Mouse (Mus musculus): ENCODE data around the gene Trim63. TPM values are rescaled to one million over a fixed set of nuclear protein-coding genes. Genes with fewer than 3 reads are reported as not detected.
"Not testable (repeated sequence)": the region's sequence is repeated elsewhere in the genome, so short reads cannot be mapped to it uniquely, and the experiment has no call there.

The Trim63 gene
- 0.16 TPM in 1 of 2 replicates, not detected in the other for polyA plus RNA-seq (2015; fragmentation: Nextera tagmentation; extraction: Ambion mirVana)

- no peak within 1 kb of the TSS for H3K4me2 ChIP-seq
- no peaks in the 10 kb centered on the region for H3K4me1 ChIP-seq
- no peak within 1 kb of the TSS for H3K9ac ChIP-seq
- WGBS, result 47% methylated on average over 11 of the region's 11 CpGs
- no peaks in the 10 kb centered on the region for H3K9me3 ChIP-seq (replicated peaks)
- H3K27ac ChIP-seq, result no peak within 1 kb of the TSS
- H3K4me3 ChIP-seq, result no peak within 1 kb of the TSS
- H3K36me3 ChIP-seq (ENCODE audit: poor library complexity, severe bottlenecking), result no peaks in the 10 kb centered on the region
- no peak for ATAC-seq
- no peaks in the 10 kb centered on the region for H3K27me3 ChIP-seq
These were observed at the start of gene Trim63 for GRCm38 (mm10) chr4:134314876-134315275. Gene Trim63, plus strand, starts transcription at chr4:134315120.

GRCm38 (mm10) chr4:134265860-134266585 lies 48.9 kb upstream of the Trim63 start:
- no peaks in the 10 kb centered on the region for H3K4me1 ChIP-seq
- H3K4me2 ChIP-seq, result no peak overlapping the region
- no peaks in the 10 kb centered on the region for H3K36me3 ChIP-seq (ENCODE audit: poor library complexity, severe bottlenecking)
- ATAC-seq, result no peak
- H3K9me3 ChIP-seq (replicated peaks), result no peaks in the 10 kb centered on the region
- no peaks in the 10 kb centered on the region for H3K27me3 ChIP-seq
- WGBS, result 67% methylated on average over 9 of the region's 9 CpGs
- H3K4me3 ChIP-seq, result no peak overlapping the region
- H3K9ac ChIP-seq, result no peak overlapping the region
- no peak overlapping the region for H3K27ac ChIP-seq

GRCm38 (mm10) chr4:134268102-134268655 lies 46.7 kb upstream of the Trim63 start:
- no peak overlapping the region for H3K27ac ChIP-seq
- H3K4me2 ChIP-seq, result no peak overlapping the region
- 87% methylated on average over 19 of the region's 19 CpGs for WGBS
- no peak for ATAC-seq
- H3K4me3 ChIP-seq, result no peak overlapping the region
- H3K9me3 ChIP-seq (replicated peaks), result no peaks in the 10 kb centered on the region
- H3K4me1 ChIP-seq, result no peaks in the 10 kb centered on the region
- no peaks in the 10 kb centered on the region for H3K27me3 ChIP-seq
- H3K9ac ChIP-seq, result no peak overlapping the region
- H3K36me3 ChIP-seq (ENCODE audit: poor library complexity, severe bottlenecking), result no peaks in the 10 kb centered on the region

- not testable (repeated sequence) for H3K4me1 ChIP-seq; H3K27ac ChIP-seq; H3K9me3 ChIP-seq (replicated peaks); H3K27me3 ChIP-seq; H3K9ac ChIP-seq; H3K36me3 ChIP-seq (ENCODE audit: poor library complexity, severe bottlenecking); ATAC-seq; H3K4me3 ChIP-seq; H3K4me2 ChIP-seq
These were observed 45.3 kb upstream of the Trim63 start for GRCm38 (mm10) chr4:134269622-134270021.

GRCm38 (mm10) chr4:134271979-134272378 lies 42.9 kb upstream of the Trim63 start:
- Histone ChIP-seq H3K36me3 (ENCODE audit: poor library complexity, severe bottlenecking) (peaks cover 15% of the 10 kb centered on the region), H3K4me2 (no peak overlapping the region), H3K4me3 (no peak overlapping the region), H3K4me1 (no peaks in the 10 kb centered on the region), H3K27me3 (no peaks in the 10 kb centered on the region), H3K9ac (no peak overlapping the region), H3K9me3 (replicated peaks) (no peaks in the 10 kb centered on the region), H3K27ac (no peak overlapping the region)
- WGBS, result 81% methylated on average over 7 of the region's 7 CpGs
- ATAC-seq, result no peak

GRCm38 (mm10) chr4:134272731-134273416 lies 42.0 kb upstream of the Trim63 start:
- Histone ChIP-seq H3K4me1 (no peaks in the 10 kb centered on the region), H3K27ac (no peak overlapping the region), H3K9ac (no peak overlapping the region), H3K27me3 (no peaks in the 10 kb centered on the region), H3K36me3 (ENCODE audit: poor library complexity, severe bottlenecking) (peaks cover 24% of the 10 kb centered on the region), H3K4me3 (no peak overlapping the region), H3K9me3 (replicated peaks) (no peaks in the 10 kb centered on the region), H3K4me2 (peak overlapping the region; percentile 17; the same call in 1 of the 2 replicates)
- 40% methylated on average over 12 of the region's 13 CpGs for WGBS
- ATAC-seq, result no peak

GRCm38 (mm10) chr4:134273417-134274345 lies 41.2 kb upstream of the Trim63 start:
- Histone ChIP-seq H3K36me3 (ENCODE audit: poor library complexity, severe bottlenecking) (peaks cover 31% of the 10 kb centered on the region), H3K27ac (no peak overlapping the region), H3K4me3 (no peak overlapping the region), H3K9ac (no peak overlapping the region), H3K4me2 (peak overlapping the region; percentile 17; the same call in 1 of the 2 replicates), H3K9me3 (replicated peaks) (no peaks in the 10 kb centered on the region), H3K27me3 (no peaks in the 10 kb centered on the region), H3K4me1 (no peaks in the 10 kb centered on the region)
- no peak for ATAC-seq
- WGBS, result 6% methylated on average over 14 of the region's 14 CpGs

GRCm38 (mm10) chr4:134284942-134285341 lies 30.0 kb upstream of the Trim63 start:
- Histone ChIP-seq H3K27ac (no peak overlapping the region), H3K9me3 (replicated peaks) (no peaks in the 10 kb centered on the region), H3K27me3 (no peaks in the 10 kb centered on the region), H3K4me2 (no peak overlapping the region), H3K4me1 (peaks cover 25% of the 10 kb centered on the region), H3K9ac (no peak overlapping the region), H3K36me3 (ENCODE audit: poor library complexity, severe bottlenecking) (peaks cover 39% of the 10 kb centered on the region), H3K4me3 (no peak overlapping the region)
- 89% methylated on average over 2 of the region's 2 CpGs for WGBS
- no peak for ATAC-seq

- 3% methylated on average over 59 of the region's 59 CpGs for WGBS
- Histone ChIP-seq H3K9ac (peak overlapping the region; percentile 96), H3K4me3 (peak overlapping the region; percentile 99), H3K4me2 (peak overlapping the region; percentile 79), H3K27ac (peak overlapping the region; percentile 99), H3K9me3 (replicated peaks) (no peaks in the 10 kb centered on the region), H3K27me3 (no peaks in the 10 kb centered on the region), H3K36me3 (ENCODE audit: poor library complexity, severe bottlenecking) (peaks cover 26% of the 10 kb centered on the region), H3K4me1 (peaks cover 25% of the 10 kb centered on the region)
- peak; percentile 74 for ATAC-seq
These were observed 28.4 kb upstream of the Trim63 start for GRCm38 (mm10) chr4:134286226-134287167.

GRCm38 (mm10) chr4:134287168-134287564 lies 27.8 kb upstream of the Trim63 start:
- Histone ChIP-seq H3K36me3 (ENCODE audit: poor library complexity, severe bottlenecking) (peaks cover 21% of the 10 kb centered on the region), H3K27ac (peak overlapping the region; percentile 99), H3K4me1 (peaks cover 25% of the 10 kb centered on the region), H3K27me3 (no peaks in the 10 kb centered on the region), H3K9ac (peak overlapping the region; percentile 96), H3K4me3 (peak overlapping the region; percentile 99), H3K4me2 (peak overlapping the region; percentile 79), H3K9me3 (replicated peaks) (no peaks in the 10 kb centered on the region)
- ATAC-seq, result peak; percentile 97
- under 1% methylated on average over 58 of the region's 59 CpGs for WGBS

- H3K4me2 ChIP-seq, result peak within 1 kb of the TSS; percentile 79
- ATAC-seq, result peak; percentile 72
- H3K4me1 ChIP-seq, result peaks cover 25% of the 10 kb centered on the region
- peak within 1 kb of the TSS; percentile 99 for H3K4me3 ChIP-seq
- WGBS, result under 1% methylated on average over 43 of the region's 43 CpGs
- no peaks in the 10 kb centered on the region for H3K27me3 ChIP-seq
- H3K9me3 ChIP-seq (replicated peaks), result no peaks in the 10 kb centered on the region
- H3K27ac ChIP-seq, result peak within 1 kb of the TSS; percentile 99
- H3K36me3 ChIP-seq (ENCODE audit: poor library complexity, severe bottlenecking), result peaks cover 17% of the 10 kb centered on the region
- H3K9ac ChIP-seq, result peak within 1 kb of the TSS; percentile 96
These were observed 27.3 kb upstream of the Trim63 start, which contains the start of gene Pdik1l for GRCm38 (mm10) chr4:134287575-134288025. Gene Pdik1l, minus strand, starts transcription at chr4:134287895.

All from forebrain, embryonic 13.5 days (tissue).